Mouse (Mus musculus): Measurements from ENCODE around the gene Rps6ka3.

GRCm38 (mm10) chrX:159169200-159169599, 40.9 kb upstream of the Rps6ka3 start:
- no peak for TF ChIP-seq GATA1 (IDR thresholded peaks at IDR 0.05; ENCODE audit: borderline replicate concordance, low read length)
- TF ChIP-seq FLI1 (IDR thresholded peaks at IDR 0.05; ENCODE audit: low read length): no peak

All from megakaryocyte, embryonic 14.5 days (primary cell).